Mouse (Mus musculus) spleen, adult 12 weeks (tissue): ENCODE results near the gene Aff1.

Experiments used
- DNase-seq: peaks from one replicate; pipeline ENCODE4 v3.0.0; 2022; ENCODE audit warnings: low spot score

Aff1 gene

GRCm38 (mm10) chr5:103838550-103839264 is 146.5 kb downstream of the Aff1 start:
- DNase-seq, result no peak

- no peak for DNase-seq
These were observed 147.1 kb downstream of the Aff1 start for GRCm38 (mm10) chr5:103839265-103839626.

GRCm38 (mm10) chr5:103843938-103844337 is 151.8 kb downstream of the Aff1 start:
- DNase-seq, result peak; percentile 14

GRCm38 (mm10) chr5:103845418-103846153 is 153.4 kb downstream of the Aff1 start:
- no peak for DNase-seq

GRCm38 (mm10) chr5:103846154-103846551 is 154.0 kb downstream of the Aff1 start:
- no peak for DNase-seq

- DNase-seq, result no peak
These were observed 154.4 kb downstream of the Aff1 start for GRCm38 (mm10) chr5:103846609-103847008.

- DNase-seq, result no peak
These were observed 156.4 kb downstream of the Aff1 start for GRCm38 (mm10) chr5:103848546-103848945.

- no peak for DNase-seq
These were observed 160.8 kb downstream of the Aff1 start for GRCm38 (mm10) chr5:103852756-103853549.

GRCm38 (mm10) chr5:103854041-103854806 is 162.1 kb downstream of the Aff1 start:
- no peak for DNase-seq

- no peak for DNase-seq
These were observed 162.6 kb downstream of the Aff1 start for GRCm38 (mm10) chr5:103854807-103855194.

GRCm38 (mm10) chr5:103855483-103856211 is 163.5 kb downstream of the Aff1 start:
- no peak for DNase-seq

- no peak for DNase-seq
These were observed 164.3 kb downstream of the Aff1 start for GRCm38 (mm10) chr5:103856286-103857009.

- DNase-seq, result no peak
These were observed 165.0 kb downstream of the Aff1 start for GRCm38 (mm10) chr5:103857151-103857550.

GRCm38 (mm10) chr5:103860622-103861021 is 168.4 kb downstream of the Aff1 start:
- no peak for DNase-seq

GRCm38 (mm10) chr5:103863759-103864158 is 171.6 kb downstream of the Aff1 start:
- DNase-seq, result no peak

GRCm38 (mm10) chr5:103889766-103890165 is 197.6 kb downstream of the Aff1 start:
- DNase-seq, result no peak

- DNase-seq, result no peak
These were observed 206.1 kb downstream of the Aff1 start for GRCm38 (mm10) chr5:103898310-103898709.
